Mouse (Mus musculus) thymus, adult 18-20 months (tissue): ENCODE data around the gene Mxd1.

Experiments
- DNase-seq, 2 experiments: peaks; one replicate each; pipeline ENCODE4 v3.0.0; 2022; ENCODE audit warnings: mixed read lengths in 2 of 2

Mxd1 gene

DNA sequence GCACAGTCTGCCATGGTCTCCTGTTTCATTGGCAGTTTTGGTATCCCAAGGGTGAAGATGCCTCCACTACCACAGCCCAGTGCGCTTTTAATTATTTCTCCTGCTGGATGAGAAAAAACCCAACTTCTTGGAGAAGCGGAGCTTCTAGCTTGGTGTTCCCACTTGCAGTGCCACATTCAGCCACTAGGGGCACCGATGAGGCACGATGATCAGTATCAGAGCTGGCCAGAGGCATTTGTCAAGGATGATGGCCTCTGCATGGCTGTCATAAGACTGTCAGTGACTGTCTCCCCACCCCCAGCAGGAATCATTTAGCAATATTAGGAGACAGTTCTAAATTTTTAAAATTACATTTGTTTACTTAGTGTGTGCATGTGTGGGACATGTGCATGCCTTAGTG is 69.8 kb downstream of the Mxd1 start:
- DNase-seq, result peak in 1 of 2 experiments; percentile 39

DNA sequence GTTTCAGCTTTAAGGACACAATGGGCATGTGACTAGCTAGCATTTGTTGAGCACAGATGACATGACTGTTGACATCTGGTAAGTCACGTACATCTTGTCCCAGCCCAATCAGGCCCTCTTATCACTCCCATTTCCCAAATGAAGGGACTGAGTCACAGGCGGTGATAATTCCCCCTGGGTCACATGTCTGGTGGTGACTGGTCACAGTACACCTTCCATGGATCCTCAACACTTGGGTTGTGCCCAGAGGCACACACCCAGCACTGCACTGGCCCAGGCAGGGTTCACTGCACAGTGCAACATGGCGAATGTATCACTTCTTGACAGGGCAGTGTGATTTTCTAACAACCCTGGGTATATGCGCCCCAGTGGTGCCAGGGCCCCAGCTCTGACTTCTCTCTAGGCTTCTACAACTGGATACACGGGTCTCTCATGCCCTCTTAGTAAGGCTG is 70.2 kb downstream of the Mxd1 start:
- no peak for DNase-seq
